Mouse (Mus musculus): ENCODE measurements around the gene Flg. TPM values are rescaled to one million over a fixed set of nuclear protein-coding genes. Genes with fewer than 3 reads are reported as not detected.

The Flg gene
- 30.9 and 67.9 TPM in 2 replicates for polyA plus RNA-seq (2015; fragmentation: Nextera tagmentation; extraction: Ambion mirVana)

GRCm38 (mm10) chr3:93273223-93273622 is at the start of gene Flg:
Gene Flg, plus strand, starts transcription at chr3:93273523.
- 71% methylated on average over 2 of the region's 2 CpGs for WGBS
- no peak for ATAC-seq (ENCODE audit: insufficient number of reproducible peaks, low FRiP score, low TSS enrichment, low read depth)

GRCm38 (mm10) chr3:93297542-93297941 is 24.2 kb downstream of the Flg start:
- Histone ChIP-seq H3K4me2 (replicated peaks) (no peak overlapping the region), H3K27me3 (no peaks in the 10 kb centered on the region), H3K4me1 (no peaks in the 10 kb centered on the region), H3K36me3 (no peaks in the 10 kb centered on the region), H3K9me3 (replicated peaks) (no peaks in the 10 kb centered on the region), H3K4me3 (replicated peaks) (no peak overlapping the region), H3K9ac (no peak overlapping the region), H3K27ac (replicated peaks) (no peak overlapping the region)
- ATAC-seq (ENCODE audit: insufficient number of reproducible peaks, low FRiP score, low TSS enrichment, low read depth): no peak
- 63% methylated on average over 2 of the region's 2 CpGs for WGBS

More at GRCm38 (mm10) chr3:93273223-93273622, at the start of gene Flg:
- no peak within 1 kb of the TSS for H3K4me2 ChIP-seq (replicated peaks)
- H3K9ac ChIP-seq: no peak within 1 kb of the TSS
- H3K27me3 ChIP-seq: no peaks in the 10 kb centered on the region
- no peaks in the 10 kb centered on the region for H3K4me1 ChIP-seq
- H3K9me3 ChIP-seq (replicated peaks): no peaks in the 10 kb centered on the region
- H3K36me3 ChIP-seq: no peaks in the 10 kb centered on the region
- H3K27ac ChIP-seq (replicated peaks): no peak within 1 kb of the TSS
- H3K4me3 ChIP-seq (replicated peaks): no peak within 1 kb of the TSS

DNA sequence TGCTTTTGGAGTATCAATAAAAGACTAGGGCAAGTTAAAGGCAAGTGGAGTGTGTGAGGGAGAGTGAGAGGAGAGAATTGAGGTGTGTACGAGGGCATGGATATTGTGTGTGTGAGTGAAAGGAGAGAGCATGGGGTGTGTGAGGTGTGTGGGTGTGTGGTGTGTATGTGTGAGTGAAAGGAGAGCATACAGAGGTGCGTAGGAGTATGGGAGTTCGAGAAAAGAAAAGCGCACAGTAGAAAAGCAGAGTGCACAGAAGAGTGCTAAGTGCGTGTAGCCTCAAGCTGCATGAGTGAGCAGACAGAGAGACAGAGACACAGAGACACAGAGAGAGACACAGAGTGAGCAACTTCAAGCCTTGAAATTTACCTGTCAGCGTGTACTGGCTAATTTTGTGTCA is 26.5 kb downstream of the Flg start:
- 81% methylated on average over 6 of the region's 6 CpGs for WGBS
- Histone ChIP-seq H3K4me2 (replicated peaks) (no peak overlapping the region), H3K4me1 (no peaks in the 10 kb centered on the region), H3K27me3 (no peaks in the 10 kb centered on the region), H3K4me3 (replicated peaks) (no peak overlapping the region), H3K9ac (no peak overlapping the region), H3K9me3 (replicated peaks) (no peaks in the 10 kb centered on the region), H3K36me3 (no peaks in the 10 kb centered on the region), H3K27ac (replicated peaks) (no peak overlapping the region)
- no peak for ATAC-seq (ENCODE audit: insufficient number of reproducible peaks, low FRiP score, low TSS enrichment, low read depth)

DNA sequence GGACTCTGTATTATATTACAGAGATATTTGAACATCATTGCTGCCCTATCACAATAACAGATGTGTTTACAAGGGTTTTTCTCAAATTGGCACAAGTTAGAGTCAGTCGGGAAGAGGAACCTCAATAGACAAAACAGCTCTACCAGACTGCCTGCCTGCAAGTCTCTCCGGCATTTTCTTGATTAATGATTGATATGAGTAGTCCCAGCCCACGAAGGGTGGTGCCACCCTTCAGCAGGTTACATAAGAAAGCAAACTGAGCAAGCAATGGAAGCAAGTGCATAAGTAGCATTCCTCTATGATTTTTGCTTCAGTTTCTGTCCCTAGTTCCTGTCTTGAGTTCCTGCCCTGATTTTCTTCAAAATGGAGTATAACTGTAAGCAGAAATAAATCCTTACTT is 28.6 kb downstream of the Flg start:
- 61% methylated on average over 3 of the region's 3 CpGs for WGBS
- H3K27ac ChIP-seq (replicated peaks): no peak overlapping the region
- no peaks in the 10 kb centered on the region for H3K27me3 ChIP-seq
- H3K4me1 ChIP-seq: no peaks in the 10 kb centered on the region
- no peak for ATAC-seq (ENCODE audit: insufficient number of reproducible peaks, low FRiP score, low TSS enrichment, low read depth)
- no peaks in the 10 kb centered on the region for H3K36me3 ChIP-seq
- no peak overlapping the region for H3K4me2 ChIP-seq (replicated peaks)
- no peak overlapping the region for H3K4me3 ChIP-seq (replicated peaks)
- H3K9ac ChIP-seq: no peak overlapping the region
- no peaks in the 10 kb centered on the region for H3K9me3 ChIP-seq (replicated peaks)

DNA sequence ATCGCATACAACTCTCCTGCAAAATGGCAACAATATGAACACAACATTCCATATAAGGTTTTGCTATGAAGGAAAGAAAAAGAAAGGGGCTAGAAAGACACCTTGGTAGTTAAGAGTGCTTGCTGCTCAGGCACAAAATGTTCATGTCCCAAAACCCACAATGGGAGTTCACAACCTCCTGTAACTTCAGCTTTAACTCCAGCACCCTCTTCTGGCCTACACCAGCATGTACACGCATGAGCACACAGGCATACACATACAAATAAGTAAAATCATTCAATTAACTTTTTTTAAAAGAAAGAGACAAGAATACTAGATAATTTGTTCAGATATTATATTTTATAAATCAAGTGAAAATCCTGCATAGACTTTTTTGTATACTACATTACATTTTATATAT is 32.8 kb downstream of the Flg start:
- ATAC-seq (ENCODE audit: insufficient number of reproducible peaks, low FRiP score, low TSS enrichment, low read depth): no peak
- Histone ChIP-seq H3K4me1 (no peaks in the 10 kb centered on the region), H3K27me3 (no peaks in the 10 kb centered on the region), H3K4me3 (replicated peaks) (no peak overlapping the region), H3K9me3 (replicated peaks) (no peaks in the 10 kb centered on the region), H3K4me2 (replicated peaks) (no peak overlapping the region), H3K36me3 (no peaks in the 10 kb centered on the region), H3K27ac (replicated peaks) (no peak overlapping the region), H3K9ac (no peak overlapping the region)
- 84% methylated on average over 2 of the region's 2 CpGs for WGBS

DNA sequence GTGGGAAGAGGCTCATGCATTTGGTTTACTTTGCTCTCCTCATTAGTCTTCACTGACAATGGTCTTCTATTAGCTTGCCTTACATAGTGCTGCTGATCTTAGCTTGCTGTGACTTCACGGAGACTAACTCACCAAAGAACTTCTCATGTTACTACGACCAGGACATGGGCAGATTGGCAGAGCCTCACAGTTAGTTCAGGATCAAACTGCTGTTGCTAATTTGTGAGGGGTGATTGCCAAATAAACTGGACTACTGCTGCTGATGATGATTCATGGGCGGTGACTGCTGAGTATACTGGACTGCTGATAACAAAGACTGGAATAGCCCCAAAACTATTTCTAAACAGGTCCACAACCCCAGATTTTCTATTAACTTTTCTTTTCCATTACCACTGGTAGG is 38.0 kb downstream of the Flg start:
- no peak overlapping the region for H3K27ac ChIP-seq (replicated peaks)
- no peak for ATAC-seq (ENCODE audit: insufficient number of reproducible peaks, low FRiP score, low TSS enrichment, low read depth)
- WGBS: 51% methylated on average over 3 of the region's 3 CpGs
- no peak overlapping the region for H3K4me3 ChIP-seq (replicated peaks)
- no peak overlapping the region for H3K4me2 ChIP-seq (replicated peaks)
- no peaks in the 10 kb centered on the region for H3K36me3 ChIP-seq
- no peak overlapping the region for H3K9ac ChIP-seq
- H3K4me1 ChIP-seq: no peaks in the 10 kb centered on the region
- no peaks in the 10 kb centered on the region for H3K9me3 ChIP-seq (replicated peaks)
- H3K27me3 ChIP-seq: no peaks in the 10 kb centered on the region

- no peaks in the 10 kb centered on the region for H3K4me1 ChIP-seq
- no peak overlapping the region for H3K9ac ChIP-seq
- H3K27me3 ChIP-seq: no peaks in the 10 kb centered on the region
- H3K36me3 ChIP-seq: no peaks in the 10 kb centered on the region
- H3K9me3 ChIP-seq (replicated peaks): no peaks in the 10 kb centered on the region
- H3K4me3 ChIP-seq (replicated peaks): no peak overlapping the region
- WGBS: 84% methylated on average over 1 of the region's 1 CpGs
- H3K27ac ChIP-seq (replicated peaks): no peak overlapping the region
- ATAC-seq (ENCODE audit: insufficient number of reproducible peaks, low FRiP score, low TSS enrichment, low read depth): no peak
- H3K4me2 ChIP-seq (replicated peaks): no peak overlapping the region
These were observed 41.1 kb downstream of the Flg start for GRCm38 (mm10) chr3:93314388-93314787.

DNA sequence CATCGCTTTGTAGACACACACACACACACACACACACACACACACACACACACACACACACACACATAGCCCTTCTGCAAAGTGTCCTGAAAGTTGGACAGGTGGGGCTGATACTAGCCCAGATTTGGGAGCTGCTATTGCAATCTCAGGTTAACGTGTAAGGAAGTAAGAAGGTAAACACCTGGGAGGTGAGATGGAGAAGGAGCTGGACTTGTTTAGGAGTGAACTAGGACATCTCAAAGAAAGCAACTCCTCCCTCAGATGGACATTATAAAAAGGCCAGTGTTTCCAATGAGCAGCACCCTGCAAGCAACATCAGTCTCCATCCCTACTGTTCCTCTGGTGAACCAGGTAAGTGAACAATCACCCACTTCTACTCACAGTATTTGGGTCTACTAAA is 46.1 kb downstream of the Flg start, which contains the start of gene Hrnr:
Hrnr (plus strand) TSS at position 301 of the 400 bp plus-strand sequence.
- Histone ChIP-seq H3K9me3 (replicated peaks) (no peaks in the 10 kb centered on the region), H3K4me1 (no peaks in the 10 kb centered on the region), H3K27me3 (no peaks in the 10 kb centered on the region), H3K9ac (no peak within 1 kb of the TSS), H3K4me2 (replicated peaks) (no peak within 1 kb of the TSS), H3K36me3 (no peaks in the 10 kb centered on the region), H3K27ac (replicated peaks) (no peak within 1 kb of the TSS), H3K4me3 (replicated peaks) (no peak within 1 kb of the TSS)
- no peak for ATAC-seq (ENCODE audit: insufficient number of reproducible peaks, low FRiP score, low TSS enrichment, low read depth)
- 81% methylated on average over 2 of the region's 2 CpGs for WGBS

DNA sequence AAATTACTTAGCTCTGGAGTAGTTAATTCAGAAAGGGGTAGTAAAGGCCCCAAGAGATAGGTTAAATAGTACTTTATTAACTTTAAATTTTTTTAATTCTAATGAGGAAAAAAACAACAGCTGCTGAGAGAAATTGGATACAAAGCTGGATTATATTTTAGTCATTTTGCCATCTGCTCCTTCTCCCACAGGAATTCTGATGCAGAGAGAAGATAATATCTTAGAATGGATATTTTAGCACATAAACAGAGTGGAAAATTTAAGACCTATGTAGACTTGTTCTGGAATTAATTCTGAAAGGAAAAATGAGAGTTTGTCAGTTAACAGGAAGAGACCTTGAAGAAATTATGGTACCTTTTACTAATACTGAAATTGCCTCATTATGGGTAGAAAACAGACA is 64.4 kb downstream of the Flg start:
- no peak for ATAC-seq (ENCODE audit: insufficient number of reproducible peaks, low FRiP score, low TSS enrichment, low read depth)
- Histone ChIP-seq H3K4me3 (replicated peaks) (no peak overlapping the region), H3K27me3 (no peaks in the 10 kb centered on the region), H3K4me1 (no peaks in the 10 kb centered on the region), H3K27ac (replicated peaks) (no peak overlapping the region), H3K9ac (no peak overlapping the region), H3K9me3 (replicated peaks) (no peaks in the 10 kb centered on the region), H3K36me3 (no peaks in the 10 kb centered on the region), H3K4me2 (replicated peaks) (no peak overlapping the region)

DNA sequence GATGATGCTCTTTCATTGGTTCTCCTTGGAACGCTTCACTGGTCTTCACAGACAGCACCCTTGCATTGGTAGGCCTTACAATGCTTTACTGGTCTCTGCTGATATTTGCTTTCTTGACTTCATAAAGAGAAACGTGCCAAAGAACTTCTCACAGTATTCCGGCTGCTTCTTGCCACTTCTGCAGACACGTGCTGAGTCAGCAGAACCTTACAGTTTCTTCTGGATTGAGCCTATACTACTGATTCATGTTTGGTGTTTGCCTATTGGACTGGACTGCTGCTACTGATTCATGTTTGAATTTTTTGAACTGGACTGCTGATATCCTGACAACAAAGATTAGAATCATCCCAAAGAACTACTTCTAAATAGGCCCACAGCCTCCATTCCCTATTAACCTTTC is 66.7 kb downstream of the Flg start:
- Histone ChIP-seq H3K9me3 (replicated peaks) (no peaks in the 10 kb centered on the region), H3K9ac (no peak overlapping the region), H3K4me3 (replicated peaks) (no peak overlapping the region), H3K4me1 (no peaks in the 10 kb centered on the region), H3K27ac (replicated peaks) (no peak overlapping the region), H3K4me2 (replicated peaks) (no peak overlapping the region), H3K27me3 (no peaks in the 10 kb centered on the region), H3K36me3 (no peaks in the 10 kb centered on the region)
- 82% methylated on average over 4 of the region's 4 CpGs for WGBS
- no peak for ATAC-seq (ENCODE audit: insufficient number of reproducible peaks, low FRiP score, low TSS enrichment, low read depth)
